Mouse (Mus musculus): Measurements from ENCODE around the gene Fam184b.

Fam184b gene

GRCm38 (mm10) chr5:45595363-45596039 is 43.9 kb downstream of the Fam184b start:
- DNase-seq (ENCODE audit: low spot score), result no peak

- no peak for DNase-seq (ENCODE audit: low spot score)
Observed at GRCm38 (mm10) chr5:45593276-45593675, 46.1 kb downstream of the Fam184b start.

GRCm38 (mm10) chr5:45590094-45590493 is 49.3 kb downstream of the Fam184b start:
- DNase-seq (ENCODE audit: low spot score), result no peak

GRCm38 (mm10) chr5:45584601-45585000 is 54.8 kb downstream of the Fam184b start:
- DNase-seq (ENCODE audit: low spot score), result no peak

- no peak for DNase-seq (ENCODE audit: low spot score)
Observed at GRCm38 (mm10) chr5:45580279-45580678, 59.1 kb downstream of the Fam184b start.

- no peak for DNase-seq (ENCODE audit: low spot score)
Observed at GRCm38 (mm10) chr5:45577376-45577775, 62.0 kb downstream of the Fam184b start.

- DNase-seq (ENCODE audit: low spot score), result no peak
Observed at GRCm38 (mm10) chr5:45576716-45577115, 62.7 kb downstream of the Fam184b start.

- no peak for DNase-seq (ENCODE audit: low spot score)
Observed at GRCm38 (mm10) chr5:45572816-45573215, 66.6 kb downstream of the Fam184b start.

GRCm38 (mm10) chr5:45565829-45566228 is 73.6 kb downstream of the Fam184b start:
- no peak for DNase-seq (ENCODE audit: low spot score)

GRCm38 (mm10) chr5:45564054-45564453 is 75.4 kb downstream of the Fam184b start:
- DNase-seq (ENCODE audit: low spot score), result no peak

- DNase-seq (ENCODE audit: low spot score), result no peak
Observed at GRCm38 (mm10) chr5:45549586-45549985, 89.8 kb downstream of the Fam184b start.

GRCm38 (mm10) chr5:45543374-45543773 is 96.0 kb downstream of the Fam184b start:
- no peak for DNase-seq (ENCODE audit: low spot score)

GRCm38 (mm10) chr5:45539502-45539901 is 99.9 kb downstream of the Fam184b start:
- DNase-seq (ENCODE audit: low spot score), result no peak

GRCm38 (mm10) chr5:45535177-45535576 is 104.2 kb downstream of the Fam184b start:
- no peak for DNase-seq (ENCODE audit: low spot score)

GRCm38 (mm10) chr5:45534319-45535098 is 104.9 kb downstream of the Fam184b start:
- peak; percentile 18 for DNase-seq (ENCODE audit: low spot score)

GRCm38 (mm10) chr5:45529696-45530095 is 109.7 kb downstream of the Fam184b start:
- DNase-seq (ENCODE audit: low spot score), result peak; percentile 19

- DNase-seq (ENCODE audit: low spot score), result no peak
Observed at GRCm38 (mm10) chr5:45526338-45526737, 113.1 kb downstream of the Fam184b start.

GRCm38 (mm10) chr5:45525101-45525500 is 114.3 kb downstream of the Fam184b start:
- no peak for DNase-seq (ENCODE audit: low spot score)

- DNase-seq (ENCODE audit: low spot score), result no peak
Observed at GRCm38 (mm10) chr5:45521601-45522000, 117.8 kb downstream of the Fam184b start.

- no peak for DNase-seq (ENCODE audit: low spot score)
Observed at GRCm38 (mm10) chr5:45520809-45521110, 118.7 kb downstream of the Fam184b start.

GRCm38 (mm10) chr5:45519960-45520808 is 119.2 kb downstream of the Fam184b start, which contains the start of gene Med28:
Gene Med28 (plus strand): TSS chr5:45520229.
- DNase-seq (ENCODE audit: low spot score), result peak; percentile 85

- DNase-seq (ENCODE audit: low spot score), result no peak
Observed at GRCm38 (mm10) chr5:45515151-45515743, 124.2 kb downstream of the Fam184b start.
